Mouse (Mus musculus) liver, embryonic 15.5 days (tissue): ENCODE results near the gene Fstl3. TPM values are rescaled to one million over a fixed set of nuclear protein-coding genes. Genes with fewer than 3 reads are reported as not detected.
"Not testable (repeated sequence)": the region's sequence is repeated elsewhere in the genome, so short reads cannot be mapped to it uniquely, and the experiment has no call there.

ENCODE experiments used
- ATAC-seq: fragments of 200-750 bp; cut with Nextera tagmentation; 2 replicates; pipeline ENCODE4 v1.8.0; 2017; ENCODE audit warnings: moderate number of reproducible peaks, mild to moderate bottlenecking, moderate library complexity; ENCODE audit not compliant: insufficient read depth
- H3K27ac ChIP-seq: fragments of 300-500 bp; sonication (generic); replicated peaks from 2 replicates; pipeline ENCODE4 v1.5.1; 2015; ENCODE audit warnings: mild to moderate bottlenecking, inconsistent platforms
- H3K27me3 ChIP-seq: fragments of 300-500 bp; sonication (generic); 2 replicates; pipeline ENCODE4 v1.6.1; 2015; ENCODE audit warnings: mild to moderate bottlenecking, inconsistent platforms
- H3K36me3 ChIP-seq: fragments of 300-500 bp; sonication (generic); replicated peaks from 2 replicates; pipeline ENCODE4 v1.6.1; 2015; ENCODE audit warnings: moderate library complexity, mild to moderate bottlenecking, inconsistent platforms
- H3K4me1 ChIP-seq: fragments of 300-500 bp; sonication (generic); replicated peaks from 2 replicates; pipeline ENCODE4 v1.6.1; 2015; ENCODE audit warnings: inconsistent platforms
- H3K4me2 ChIP-seq: fragments of 300-500 bp; sonication (generic); 2 replicates; pipeline ENCODE4 v1.6.1; 2015; ENCODE audit warnings: moderate library complexity, mild to moderate bottlenecking, inconsistent platforms
- H3K4me3 ChIP-seq: fragments of 300-500 bp; sonication (generic); replicated peaks from 2 replicates; pipeline ENCODE4 v1.5.1; 2015; ENCODE audit warnings: mild to moderate bottlenecking, inconsistent platforms
- H3K9ac ChIP-seq: fragments of 300-500 bp; sonication (generic); 2 replicates; pipeline ENCODE4 v1.6.1; 2015; ENCODE audit warnings: moderate library complexity, mild to moderate bottlenecking, inconsistent platforms
- H3K9me3 ChIP-seq: fragments of 300-500 bp; sonication (generic); replicated peaks from 2 replicates; pipeline ENCODE4 v1.6.1; 2016; ENCODE audit warnings: inconsistent platforms
- WGBS: fragments of 180-500 bp; shearing (Covaris S2); methylation state at CpG from one replicate; pipeline ENCODE4 v1.1.7; 2015; ENCODE audit warnings: mixed read lengths; ENCODE audit not compliant: insufficient replicate concordance; 5-methylcytosine and 5-hydroxymethylcytosine counted together
- polyA plus RNA-seq: library from polyadenylated mRNA; unstranded; fragments of >200 nt; fragmentation: Nextera tagmentation; extraction: Ambion mirVana; gene quantifications from 2 replicates; pipeline ENCODE4 v1.2.1, GENCODE M21; 2015

Gene Fstl3
- polyA plus RNA-seq, 1 experiment from 2014 or later, result 0.71 TPM

DNA sequence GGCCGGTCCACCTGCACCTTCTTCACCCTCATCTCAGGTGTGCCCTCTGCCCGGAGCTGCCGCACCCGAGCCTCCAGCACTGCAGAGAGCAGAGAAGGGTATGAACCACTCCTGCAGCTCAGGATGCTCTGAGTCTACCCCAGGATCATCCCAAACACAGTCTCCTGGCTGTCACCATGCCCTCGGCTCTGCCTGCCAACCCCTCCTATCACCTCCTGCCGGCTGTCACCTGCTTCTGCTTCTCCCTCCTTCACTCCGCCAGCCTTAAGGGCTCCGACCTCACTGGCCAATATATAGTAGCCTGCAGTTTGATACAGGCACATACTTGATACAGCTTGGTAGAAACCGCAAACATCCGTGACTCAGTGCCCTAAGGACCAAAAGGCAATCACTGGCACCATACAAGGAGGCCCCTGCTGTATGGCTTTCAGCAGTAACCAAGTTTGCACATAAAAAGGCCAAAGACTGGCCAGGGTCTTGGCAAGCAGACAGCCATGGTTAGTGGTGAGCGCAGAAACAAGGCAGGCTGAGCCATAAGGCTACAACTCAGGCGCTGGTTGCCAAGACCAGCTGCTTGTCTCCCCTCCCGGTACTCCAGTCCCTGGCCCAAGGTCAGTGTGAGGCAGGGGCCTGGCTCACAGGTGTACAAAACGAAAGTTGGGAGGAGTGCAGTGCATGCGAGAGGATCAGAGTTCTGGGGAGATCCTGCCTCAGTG, 33.3 kb upstream of the Fstl3 start:
- H3K4me2 ChIP-seq, result no peak overlapping the region
- H3K9me3 ChIP-seq, result no peaks in the 10 kb centered on the region
- whole genome bisulfite sequencing, result 77% methylated on average over 15 of the region's 15 CpGs
- ATAC-seq, result no peak
- no peak overlapping the region for H3K27ac ChIP-seq
- H3K4me1 ChIP-seq, result peaks cover 27% of the 10 kb centered on the region
- H3K36me3 ChIP-seq, result peaks cover 55% of the 10 kb centered on the region
- H3K9ac ChIP-seq, result no peak overlapping the region
- H3K4me3 ChIP-seq, result no peak overlapping the region
- no peaks in the 10 kb centered on the region for H3K27me3 ChIP-seq

DNA sequence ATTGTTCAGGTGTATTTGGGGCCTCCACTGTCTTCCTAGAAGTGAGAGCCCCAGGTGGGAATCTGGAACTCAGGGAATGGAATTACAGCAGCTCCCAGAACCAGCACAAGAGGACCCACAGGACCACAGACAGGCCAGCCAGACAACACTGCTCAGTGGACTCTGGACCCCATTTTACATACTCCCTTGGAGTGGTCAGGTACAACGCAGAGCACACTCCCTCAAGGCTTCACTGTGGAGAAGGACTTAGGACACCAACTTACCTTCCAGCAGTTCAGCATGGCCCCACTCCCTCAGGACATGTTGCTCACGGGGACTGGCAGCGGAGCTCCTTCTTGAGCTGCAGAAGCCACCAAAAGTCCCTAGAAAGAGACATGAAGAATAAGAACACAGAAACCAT, 31.7 kb upstream of the Fstl3 start:
- no peaks in the 10 kb centered on the region for H3K27me3 ChIP-seq
- H3K36me3 ChIP-seq, result peaks cover 39% of the 10 kb centered on the region
- ATAC-seq, result no peak
- peak overlapping the region; percentile 68 for H3K4me3 ChIP-seq
- H3K9me3 ChIP-seq, result no peaks in the 10 kb centered on the region
- no peak overlapping the region for H3K9ac ChIP-seq
- H3K4me2 ChIP-seq, result peak overlapping the region; percentile 85
- WGBS, result 83% methylated on average over 3 of the region's 3 CpGs
- H3K4me1 ChIP-seq, result peaks cover 35% of the 10 kb centered on the region
- no peak overlapping the region for H3K27ac ChIP-seq

DNA sequence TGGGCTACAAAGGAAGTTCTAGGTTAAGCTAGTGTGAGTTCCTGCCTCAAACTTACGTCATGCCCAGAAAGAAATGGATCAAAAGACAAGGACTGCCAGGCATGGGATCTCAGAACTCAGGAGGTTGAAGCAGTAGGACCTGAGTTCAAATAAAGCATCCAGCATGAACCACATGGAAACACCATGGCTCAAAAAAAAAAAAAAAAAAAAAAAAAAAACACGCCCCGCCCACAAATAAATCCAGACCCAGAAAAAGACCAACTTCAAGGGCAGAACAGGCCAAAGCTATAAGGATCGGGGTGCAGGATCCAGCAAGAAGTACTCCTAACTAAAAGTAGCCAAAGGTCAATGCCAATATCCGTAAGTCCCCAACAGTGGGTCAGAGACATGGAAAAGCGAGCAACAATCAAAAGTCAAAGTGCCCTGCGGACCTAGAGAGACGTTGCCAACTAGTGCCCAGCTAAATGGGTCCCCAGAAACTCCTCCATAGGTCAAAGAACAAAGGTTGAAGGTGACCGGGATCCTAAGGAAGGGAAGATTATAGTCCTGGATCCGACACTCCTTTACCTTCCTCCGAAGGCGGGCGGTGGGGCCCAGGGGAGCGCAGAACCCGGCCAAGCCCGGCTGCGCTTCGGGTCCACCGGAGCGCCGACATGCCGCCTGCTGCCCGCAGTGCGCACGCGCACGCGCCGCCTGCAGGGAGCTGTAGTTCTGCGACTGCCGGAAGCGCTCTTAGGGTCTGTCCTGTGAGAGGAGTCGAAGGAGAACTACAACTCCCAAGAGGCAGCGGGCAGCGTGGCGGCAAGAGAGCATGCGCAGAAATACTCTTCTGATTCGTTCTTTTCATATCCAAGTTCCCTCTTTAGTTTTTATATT, 30.9 kb upstream of the Fstl3 start, which contains the start of gene Polrmt:
Polrmt (minus strand) TSS at position 684 of the 876 bp plus-strand sequence.
- Histone ChIP-seq H3K4me1 (peaks cover 35% of the 10 kb centered on the region), H3K9ac (peak within 1 kb of the TSS; percentile 65), H3K4me3 (peak within 1 kb of the TSS; percentile 68), H3K4me2 (peak within 1 kb of the TSS; percentile 85), H3K36me3 (peaks cover 31% of the 10 kb centered on the region), H3K9me3 (no peaks in the 10 kb centered on the region), H3K27me3 (no peaks in the 10 kb centered on the region), H3K27ac (peak within 1 kb of the TSS; percentile 85)
- 3% methylated on average over 38 of the region's 38 CpGs for WGBS
- peak; percentile 97 for ATAC-seq

DNA sequence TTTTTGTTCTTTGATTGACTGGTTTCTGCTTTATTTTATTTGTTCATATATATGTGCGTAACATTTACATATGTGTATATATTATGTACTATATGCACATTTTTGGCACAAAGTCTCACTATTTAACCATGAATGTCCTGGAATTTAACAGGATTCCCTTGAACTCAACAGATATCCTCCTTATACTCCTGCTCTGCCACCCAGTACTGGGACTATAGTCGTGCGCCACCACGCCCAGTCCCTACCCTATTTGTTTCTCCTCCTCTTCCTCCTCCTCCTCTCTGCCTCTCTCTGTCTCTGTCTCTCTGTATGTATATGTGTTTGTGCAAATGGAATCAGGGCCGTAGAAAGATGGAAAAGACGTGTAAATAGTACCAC, 30.3 kb upstream of the Fstl3 start:
- H3K4me1 ChIP-seq, result peaks cover 35% of the 10 kb centered on the region
- 20% methylated on average over 6 of the region's 6 CpGs for WGBS
- H3K4me2 ChIP-seq, result peak overlapping the region; percentile 85
- no peaks in the 10 kb centered on the region for H3K9me3 ChIP-seq
- H3K27ac ChIP-seq, result peak overlapping the region; percentile 85
- peak overlapping the region; percentile 37; the same call in 1 of the 2 replicates for H3K9ac ChIP-seq
- H3K27me3 ChIP-seq, result no peaks in the 10 kb centered on the region
- ATAC-seq, result peak; percentile 81
- peaks cover 26% of the 10 kb centered on the region for H3K36me3 ChIP-seq
- H3K4me3 ChIP-seq, result peak overlapping the region; percentile 68

DNA sequence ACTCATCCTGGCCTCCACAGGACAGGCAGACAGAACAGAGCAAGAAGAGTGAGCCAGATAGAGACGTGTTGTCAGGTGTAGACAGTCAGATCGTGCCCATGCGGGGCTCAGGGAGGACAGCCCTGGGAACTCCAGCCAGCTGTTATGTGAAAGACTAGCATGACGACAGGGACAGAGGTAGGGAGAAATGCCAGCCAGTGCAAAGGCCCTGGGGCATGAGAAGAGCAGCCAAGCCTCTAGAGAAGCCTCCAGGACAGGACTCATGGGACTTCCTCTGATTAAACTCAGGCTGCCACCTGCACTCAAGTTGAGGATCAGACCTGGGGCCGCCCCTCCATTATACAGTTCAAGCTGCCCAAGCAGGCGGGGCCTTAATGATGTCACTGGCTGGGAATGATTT, 28.6 kb upstream of the Fstl3 start:
- Histone ChIP-seq H3K4me3 (no peak overlapping the region), H3K27ac (no peak overlapping the region), H3K9me3 (no peaks in the 10 kb centered on the region), H3K4me1 (peaks cover 35% of the 10 kb centered on the region), H3K27me3 (no peaks in the 10 kb centered on the region), H3K4me2 (no peak overlapping the region), H3K9ac (no peak overlapping the region), H3K36me3 (peaks cover 9% of the 10 kb centered on the region; the same call in 1 of the 2 replicates)
- WGBS, result 74% methylated on average over 6 of the region's 6 CpGs
- ATAC-seq, result no peak

DNA sequence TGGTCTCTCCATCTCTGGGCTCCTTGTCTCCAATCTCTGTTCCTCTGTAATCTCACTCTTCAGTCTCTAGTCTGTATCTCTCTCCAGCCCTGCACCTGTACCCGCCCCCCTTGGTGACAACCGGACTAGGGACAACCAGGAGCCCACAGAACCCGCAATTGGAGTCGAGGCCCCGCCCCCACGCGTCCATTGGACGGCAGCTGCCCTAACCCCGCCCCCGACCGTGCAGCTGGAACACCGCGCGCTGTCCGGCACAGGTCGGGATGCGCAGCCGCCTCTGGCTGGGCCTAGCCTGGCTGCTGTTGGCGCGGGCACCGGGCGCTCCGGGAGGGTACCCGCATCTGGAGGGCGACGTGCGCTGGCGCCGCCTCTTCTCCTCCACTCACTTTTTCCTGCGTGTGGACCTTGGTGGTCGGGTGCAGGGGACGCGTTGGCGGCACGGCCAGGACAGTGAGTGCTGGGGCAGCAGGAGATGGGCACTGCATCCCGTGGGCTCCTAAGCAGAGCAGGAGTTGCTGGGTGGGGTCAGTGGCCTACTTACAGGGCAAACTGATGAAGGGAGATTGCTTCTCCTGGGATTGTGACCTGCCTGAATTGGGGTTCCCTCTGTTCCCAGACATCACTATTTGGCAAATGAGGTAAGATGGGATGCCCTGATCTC, 22.1 kb upstream of the Fstl3 start, which contains the start of gene Fgf22:
Fgf22 (plus strand) TSS at position 221 of the 661 bp plus-strand sequence.
- Histone ChIP-seq H3K36me3 (peaks cover 37% of the 10 kb centered on the region), H3K4me2 (peak within 1 kb of the TSS; percentile 64), H3K4me3 (peak within 1 kb of the TSS; percentile 33), H3K9me3 (no peaks in the 10 kb centered on the region), H3K4me1 (peaks cover 11% of the 10 kb centered on the region), H3K9ac (no peak within 1 kb of the TSS; the same call in 1 of the 2 replicates), H3K27ac (no peak within 1 kb of the TSS), H3K27me3 (peaks cover 13% of the 10 kb centered on the region; the same call in 1 of the 2 replicates)
- ATAC-seq, result peak; percentile 74
- WGBS, result 5% methylated on average over 36 of the region's 36 CpGs

DNA sequence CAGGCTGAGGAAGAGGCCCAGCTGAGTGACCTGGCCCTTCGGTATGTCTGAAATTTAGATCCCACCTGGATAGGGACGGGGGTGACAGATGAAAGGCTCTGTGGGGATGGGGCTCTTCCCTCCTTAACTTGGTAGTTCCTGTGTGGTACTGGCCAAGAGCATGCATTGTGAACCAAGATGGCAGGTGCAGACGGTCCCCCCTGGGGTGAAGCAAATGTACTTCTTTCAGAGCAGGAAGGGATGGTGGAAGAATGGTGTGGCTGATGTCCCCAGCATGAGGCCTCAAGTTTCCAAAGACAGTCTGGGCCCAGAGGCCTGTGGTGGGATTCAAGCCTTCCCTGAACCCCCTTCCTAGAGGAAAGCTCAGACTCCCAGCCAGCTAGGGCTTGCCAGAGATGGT, 21.2 kb upstream of the Fstl3 start:
- Histone ChIP-seq H3K4me3 (no peak overlapping the region), H3K4me1 (peaks cover 11% of the 10 kb centered on the region), H3K4me2 (no peak overlapping the region), H3K36me3 (peaks cover 45% of the 10 kb centered on the region), H3K27me3 (peaks cover 13% of the 10 kb centered on the region; the same call in 1 of the 2 replicates), H3K27ac (no peak overlapping the region), H3K9me3 (no peaks in the 10 kb centered on the region), H3K9ac (no peak overlapping the region)
- ATAC-seq, result no peak
- WGBS, result 68% methylated on average over 3 of the region's 3 CpGs

DNA sequence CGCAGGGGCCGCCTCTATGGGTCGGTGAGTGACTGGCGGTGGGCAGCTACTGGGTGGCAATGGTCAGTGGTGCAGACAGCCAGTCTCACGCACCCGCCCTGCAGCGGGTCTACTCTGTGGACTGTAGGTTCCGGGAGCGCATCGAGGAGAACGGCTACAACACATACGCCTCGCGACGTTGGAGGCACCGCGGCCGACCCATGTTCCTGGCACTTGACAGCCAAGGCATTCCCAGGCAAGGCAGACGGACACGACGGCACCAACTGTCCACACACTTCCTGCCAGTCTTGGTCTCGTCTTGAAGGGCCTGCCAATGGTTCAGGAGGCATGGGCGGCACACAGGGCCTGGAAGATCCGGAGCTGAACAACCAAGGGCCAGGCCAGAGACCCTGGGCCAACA, 20.4 kb upstream of the Fstl3 start:
- H3K27me3 ChIP-seq, result peaks cover 13% of the 10 kb centered on the region; the same call in 1 of the 2 replicates
- H3K9ac ChIP-seq, result no peak overlapping the region
- no peak overlapping the region for H3K4me3 ChIP-seq
- ATAC-seq, result no peak
- H3K9me3 ChIP-seq, result no peaks in the 10 kb centered on the region
- H3K4me1 ChIP-seq, result peaks cover 11% of the 10 kb centered on the region
- WGBS, result 79% methylated on average over 24 of the region's 24 CpGs
- no peak overlapping the region for H3K4me2 ChIP-seq
- peaks cover 53% of the 10 kb centered on the region for H3K36me3 ChIP-seq
- H3K27ac ChIP-seq, result no peak overlapping the region

DNA sequence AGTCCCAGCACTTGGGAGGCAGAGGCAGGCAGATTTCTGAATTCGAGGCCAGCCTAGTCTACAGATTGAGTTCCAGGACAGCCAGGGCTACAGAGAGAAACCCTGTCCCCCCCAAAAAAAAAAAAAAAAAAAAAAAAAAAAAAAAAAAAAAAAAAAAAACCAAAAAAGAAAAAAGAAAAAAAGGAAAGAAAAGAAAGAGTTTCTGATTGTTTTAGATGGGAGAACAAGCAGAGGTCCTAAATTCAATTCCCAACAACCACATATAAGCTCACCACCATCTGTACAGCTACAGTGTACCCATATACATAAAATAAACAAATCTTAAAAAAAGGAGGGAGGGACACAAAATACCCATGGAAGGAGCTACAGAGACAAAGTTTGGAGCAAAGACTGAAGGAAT, 17.4 kb upstream of the Fstl3 start:
- Histone ChIP-seq H3K4me1 (peaks cover 24% of the 10 kb centered on the region), H3K27me3 (peaks cover 13% of the 10 kb centered on the region; the same call in 1 of the 2 replicates), H3K36me3 (peaks cover 64% of the 10 kb centered on the region)
- H3K4me2 ChIP-seq, H3K9me3 ChIP-seq, H3K27ac ChIP-seq, H3K4me3 ChIP-seq, ATAC-seq, H3K9ac ChIP-seq: not testable (repeated sequence)
- 64% methylated on average over 1 of the region's 1 CpGs for WGBS

DNA sequence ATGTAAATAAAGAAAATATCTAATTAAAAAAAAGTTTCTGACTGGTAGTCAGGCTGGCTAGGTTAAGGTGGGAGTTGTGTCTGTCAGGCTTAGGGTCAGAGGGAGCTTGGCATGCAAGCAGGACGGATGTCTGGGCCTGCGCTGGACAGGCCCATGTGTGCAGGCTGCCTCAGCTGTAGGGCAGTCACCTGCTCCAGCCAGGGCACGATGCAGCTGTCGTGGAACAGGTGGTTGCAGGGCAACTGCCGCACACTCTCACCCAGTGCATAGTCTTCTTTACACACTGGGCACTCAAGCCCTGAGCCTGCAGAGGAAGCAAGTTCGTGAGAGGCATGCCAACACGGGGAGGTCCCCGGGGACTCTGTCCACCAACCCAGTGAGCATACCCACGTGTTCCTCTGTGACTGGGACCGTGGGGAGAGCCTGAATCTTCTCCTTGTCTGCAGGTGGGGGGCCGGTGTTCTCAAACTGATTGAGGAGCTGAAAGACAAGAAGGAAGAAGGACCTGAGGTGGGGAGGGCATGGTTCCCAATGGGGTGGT, 16.4 kb upstream of the Fstl3 start:
- H3K4me1 ChIP-seq, result peaks cover 25% of the 10 kb centered on the region
- no peak overlapping the region for H3K4me3 ChIP-seq
- peaks cover 64% of the 10 kb centered on the region for H3K36me3 ChIP-seq
- peaks cover 3% of the 10 kb centered on the region; the same call in 1 of the 2 replicates for H3K27me3 ChIP-seq
- ATAC-seq, result no peak
- H3K27ac ChIP-seq, result no peak overlapping the region
- 78% methylated on average over 11 of the region's 11 CpGs for WGBS
- no peak overlapping the region for H3K9ac ChIP-seq
- no peak overlapping the region for H3K4me2 ChIP-seq
- no peaks in the 10 kb centered on the region for H3K9me3 ChIP-seq
